Mouse (Mus musculus) testis, adult 2 months (tissue): ENCODE results near the gene Olfr1339.

Experiments
- CTCF ChIP-seq: fragments of 200-500 bp; IDR thresholded peaks from 2 replicates; pipeline ENCODE4 v1.5.1; 2012; ENCODE audit warnings: low read depth, mild to moderate bottlenecking, inconsistent platforms, low read length, moderate library complexity; ENCODE audit not compliant: control insufficient read depth, insufficient read depth, insufficient replicate concordance
- POLR2A ChIP-seq: fragments of 200-500 bp; IDR thresholded peaks from 2 replicates; pipeline ENCODE4 v1.6.1; 2012; ENCODE audit warnings: low read depth, mild to moderate bottlenecking, inconsistent platforms, low read length, moderate library complexity; ENCODE audit not compliant: control insufficient read depth

GRCm38 (mm10) chr4:118719838-118720237 is 12.1 kb upstream of the Olfr1339 start, which contains the start of gene Olfr1340:
- TF ChIP-seq CTCF (no peak), POLR2A (no peak)
